Mouse (Mus musculus) brain, embryonic 14.5 days (tissue): ENCODE results near the gene Hdac7.

Source experiments
- CTCF ChIP-seq: fragments of 200-500 bp; IDR thresholded peaks from 2 replicates; pipeline ENCODE4 v1.5.1; 2012; ENCODE audit warnings: inconsistent platforms, mild to moderate bottlenecking, moderate library complexity, borderline replicate concordance; ENCODE audit not compliant: insufficient read depth, insufficient read length; ENCODE audit errors: extremely low read depth
- POLR2A ChIP-seq: fragments of 200-500 bp; IDR thresholded peaks from 2 replicates; pipeline ENCODE4 v1.6.1; 2012; ENCODE audit warnings: mild to moderate bottlenecking, inconsistent platforms, borderline replicate concordance; ENCODE audit not compliant: poor library complexity, insufficient read depth, insufficient read length, severe bottlenecking; ENCODE audit errors: extremely low read depth

GRCm38 (mm10) chr15:97743961-97744525, 100.3 kb downstream of the Hdac7 start:
- TF ChIP-seq POLR2A: no peak
- no peak for TF ChIP-seq CTCF
